Mouse (Mus musculus): ENCODE data around the gene Gstm7. TPM values are rescaled to one million over a fixed set of nuclear protein-coding genes. Genes with fewer than 3 reads are reported as not detected.
A peak's percentile ranks its signal among the peaks of the same experiment; 100 is the strongest.
"Not testable (repeated sequence)": the region's sequence is repeated elsewhere in the genome, so short reads cannot be mapped to it uniquely, and the experiment has no call there.

Gene Gstm7
- 10.3 and 15.8 TPM in 2 replicates for polyA plus RNA-seq (2012; ENCODE audit: insufficient read depth, insufficient read length, missing spikeins)

DNA sequence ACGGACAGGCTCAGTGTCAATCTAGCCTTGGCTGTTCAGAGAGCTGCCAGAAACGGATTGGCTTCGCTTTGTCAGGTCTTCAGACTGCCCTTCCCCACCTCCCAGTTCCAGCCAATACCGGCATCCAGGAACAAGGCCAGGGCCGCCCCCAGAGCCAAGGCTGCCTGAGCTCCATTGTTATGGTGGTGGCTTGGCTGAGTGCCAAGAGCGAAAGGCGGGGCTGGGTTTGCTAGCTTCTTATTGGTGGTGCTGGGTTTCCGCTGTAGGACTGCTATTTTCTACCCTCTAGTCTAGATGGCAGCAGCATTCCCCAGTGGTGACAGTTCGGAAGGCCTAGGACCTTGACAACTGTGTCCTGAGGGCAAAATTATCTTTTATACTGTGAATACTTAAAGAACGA lies at the start of gene Gstm7:
Gstm7 (minus strand) TSS at position 148 of the 400 bp plus-strand sequence.
- Histone ChIP-seq H3K4me1 (ENCODE audit: control insufficient read depth, insufficient read depth, insufficient read length, low read length) (no peaks in the 10 kb centered on the region), H3K4me3 (ENCODE audit: insufficient read depth, low read depth, low read length) (peak within 1 kb of the TSS; percentile 47), H3K27ac (replicated peaks; ENCODE audit: low read depth, low read length) (0 out of 2 replicates have a peak within 1 kb of the TSS, but pooled peaks have one; percentile 2)

GRCm38 (mm10) chr3:107981261-107981660 lies 49.6 kb upstream of the Gstm7 start:
- H3K27ac ChIP-seq (replicated peaks; ENCODE audit: low read depth, low read length), result no peak overlapping the region

GRCm38 (mm10) chr3:107977691-107978090 lies 46.1 kb upstream of the Gstm7 start:
- Histone ChIP-seq H3K4me3 (ENCODE audit: insufficient read depth, low read depth, low read length) (no peak overlapping the region), H3K27ac (replicated peaks; ENCODE audit: low read depth, low read length) (no peak overlapping the region), H3K4me1 (ENCODE audit: control insufficient read depth, insufficient read depth, insufficient read length, low read length) (no peaks in the 10 kb centered on the region)

More at GRCm38 (mm10) chr3:107981261-107981660, 49.6 kb upstream of the Gstm7 start:
- peaks cover 3% of the 10 kb centered on the region for H3K4me1 ChIP-seq (ENCODE audit: control insufficient read depth, insufficient read depth, insufficient read length, low read length)
- H3K4me3 ChIP-seq (ENCODE audit: insufficient read depth, low read depth, low read length), result no peak overlapping the region

DNA sequence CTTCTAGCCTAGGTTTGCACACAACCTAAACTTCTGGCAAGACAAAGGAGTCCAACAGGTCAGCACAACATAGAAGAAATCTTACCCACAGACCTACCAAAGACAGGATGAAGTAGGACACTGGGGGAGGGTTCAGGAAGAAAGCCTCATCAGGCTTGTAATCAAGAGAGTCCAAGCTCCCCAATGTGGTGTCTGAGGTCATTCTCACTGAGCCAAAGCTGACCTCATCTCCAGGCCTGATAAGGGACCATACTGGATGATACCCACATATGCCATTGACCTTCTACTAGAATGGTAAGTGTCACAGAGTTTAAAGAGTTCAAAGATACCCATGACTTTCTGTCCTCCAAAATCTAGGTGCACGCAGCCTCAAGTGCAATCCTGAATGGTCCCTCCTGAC lies 42.6 kb upstream of the Gstm7 start:
- no peak overlapping the region for H3K27ac ChIP-seq (replicated peaks; ENCODE audit: low read depth, low read length)
- no peaks in the 10 kb centered on the region for H3K4me1 ChIP-seq (ENCODE audit: control insufficient read depth, insufficient read depth, insufficient read length, low read length)
- no peak overlapping the region for H3K4me3 ChIP-seq (ENCODE audit: insufficient read depth, low read depth, low read length)

- H3K4me1 ChIP-seq (ENCODE audit: control insufficient read depth, insufficient read depth, insufficient read length, low read length), result no peaks in the 10 kb centered on the region
- no peak overlapping the region for H3K4me3 ChIP-seq (ENCODE audit: insufficient read depth, low read depth, low read length)
- no peak overlapping the region for H3K27ac ChIP-seq (replicated peaks; ENCODE audit: low read depth, low read length)
These were observed 40.5 kb upstream of the Gstm7 start for GRCm38 (mm10) chr3:107972070-107972469.

DNA sequence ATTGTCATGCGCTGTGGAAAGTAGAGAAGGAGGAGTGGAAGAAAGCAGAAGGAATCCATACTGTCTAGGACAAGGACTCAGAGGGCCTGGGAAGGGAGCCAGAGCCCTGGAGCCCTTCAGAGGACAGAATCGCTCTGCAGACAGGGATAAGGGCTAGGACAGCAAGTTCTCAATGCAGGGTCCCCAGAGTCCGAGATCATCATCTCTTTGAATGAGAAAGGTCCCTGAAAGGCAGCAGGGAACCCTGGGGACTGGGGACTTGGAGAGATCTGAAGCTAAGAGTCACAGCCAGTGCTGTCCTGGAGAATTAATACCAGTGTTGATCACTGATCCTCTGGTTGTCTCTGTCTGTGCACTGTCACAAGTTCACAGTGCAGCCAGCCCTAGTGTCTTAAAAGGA lies 39.5 kb upstream of the Gstm7 start:
- H3K27ac ChIP-seq (replicated peaks; ENCODE audit: low read depth, low read length); H3K4me3 ChIP-seq (ENCODE audit: insufficient read depth, low read depth, low read length); H3K4me1 ChIP-seq (ENCODE audit: control insufficient read depth, insufficient read depth, insufficient read length, low read length): not testable (repeated sequence)

DNA sequence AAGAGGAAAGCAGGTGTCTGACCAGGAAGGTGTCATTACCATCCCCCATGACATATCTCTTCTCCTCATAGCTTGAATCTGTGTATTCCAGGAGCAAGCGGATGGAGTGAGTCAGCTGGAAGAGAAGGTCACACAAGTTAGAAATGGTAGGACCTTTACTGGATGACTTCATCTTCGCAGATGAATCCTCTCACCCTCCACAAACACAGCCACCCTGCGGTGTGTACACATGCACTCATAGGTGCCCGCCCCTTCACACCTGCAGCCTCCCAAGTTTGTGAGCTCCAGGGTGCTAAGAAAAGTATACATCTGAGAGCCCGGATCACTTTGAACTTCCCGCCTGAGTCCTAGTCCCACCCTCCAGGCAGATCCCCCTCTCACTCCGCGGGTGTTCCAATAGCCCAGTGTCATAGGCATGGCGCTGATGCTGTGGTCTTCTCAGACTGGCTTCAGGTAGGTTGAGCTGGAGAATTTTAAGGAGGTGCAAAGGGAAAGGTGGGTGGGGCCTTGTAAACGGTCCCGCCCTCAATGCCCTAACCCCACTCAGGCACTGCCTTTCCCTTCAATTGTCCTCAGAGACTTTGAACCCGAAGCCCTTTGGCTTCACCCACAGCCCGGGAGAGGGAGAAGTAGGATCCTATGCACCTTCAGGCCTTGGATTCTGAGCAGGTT lies 37.2 kb upstream of the Gstm7 start, which contains the start of gene Gstm3:
Gstm3 (minus strand) TSS at position 560 of the 672 bp plus-strand sequence.
- H3K27ac ChIP-seq (replicated peaks; ENCODE audit: low read depth, low read length), result no peak within 1 kb of the TSS
- H3K4me3 ChIP-seq (ENCODE audit: insufficient read depth, low read depth, low read length), result no peak within 1 kb of the TSS
- peaks cover 8% of the 10 kb centered on the region for H3K4me1 ChIP-seq (ENCODE audit: control insufficient read depth, insufficient read depth, insufficient read length, low read length)

GRCm38 (mm10) chr3:107966631-107967030 lies 35.0 kb upstream of the Gstm7 start:
- H3K27ac ChIP-seq (replicated peaks; ENCODE audit: low read depth, low read length), result no peak overlapping the region
- peaks cover 8% of the 10 kb centered on the region for H3K4me1 ChIP-seq (ENCODE audit: control insufficient read depth, insufficient read depth, insufficient read length, low read length)
- no peak overlapping the region for H3K4me3 ChIP-seq (ENCODE audit: insufficient read depth, low read depth, low read length)

DNA sequence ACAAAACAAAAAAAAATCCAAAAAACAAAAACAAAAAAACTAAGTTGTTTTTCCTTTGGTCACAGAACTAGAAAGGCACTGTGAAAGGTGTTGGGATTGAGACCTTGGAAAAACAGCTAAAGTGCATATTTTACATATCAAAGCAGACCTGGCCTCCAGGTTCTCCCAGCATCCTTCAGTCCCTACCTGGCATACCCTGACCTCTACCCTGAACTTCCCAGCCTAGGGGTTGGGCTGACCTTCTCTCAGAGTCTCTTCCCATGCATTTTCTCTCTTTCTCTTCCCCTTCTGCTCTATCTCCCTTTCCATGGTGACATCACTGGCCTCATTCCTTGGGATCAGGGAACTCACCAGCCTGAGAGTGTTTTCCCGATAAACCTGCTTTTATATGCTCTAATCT lies 34.0 kb upstream of the Gstm7 start:
- no peak overlapping the region for H3K27ac ChIP-seq (replicated peaks; ENCODE audit: low read depth, low read length)
- H3K4me3 ChIP-seq (ENCODE audit: insufficient read depth, low read depth, low read length), result no peak overlapping the region
- peaks cover 8% of the 10 kb centered on the region for H3K4me1 ChIP-seq (ENCODE audit: control insufficient read depth, insufficient read depth, insufficient read length, low read length)

- Histone ChIP-seq H3K4me1 (ENCODE audit: control insufficient read depth, insufficient read depth, insufficient read length, low read length) (peaks cover 8% of the 10 kb centered on the region), H3K4me3 (ENCODE audit: insufficient read depth, low read depth, low read length) (no peak overlapping the region), H3K27ac (replicated peaks; ENCODE audit: low read depth, low read length) (0 out of 2 replicates have a peak overlapping the region, but pooled peaks have one; percentile 42)
These were observed 33.2 kb upstream of the Gstm7 start for GRCm38 (mm10) chr3:107964656-107965308.

- no peak overlapping the region for H3K27ac ChIP-seq (replicated peaks; ENCODE audit: low read depth, low read length)
- H3K4me3 ChIP-seq (ENCODE audit: insufficient read depth, low read depth, low read length), result no peak overlapping the region
- peaks cover 8% of the 10 kb centered on the region for H3K4me1 ChIP-seq (ENCODE audit: control insufficient read depth, insufficient read depth, insufficient read length, low read length)
These were observed 32.4 kb upstream of the Gstm7 start for GRCm38 (mm10) chr3:107964026-107964425.

GRCm38 (mm10) chr3:107955260-107955659 lies 23.6 kb upstream of the Gstm7 start:
- not testable (repeated sequence) for H3K27ac ChIP-seq (replicated peaks; ENCODE audit: low read depth, low read length); H3K4me3 ChIP-seq (ENCODE audit: insufficient read depth, low read depth, low read length); H3K4me1 ChIP-seq (ENCODE audit: control insufficient read depth, insufficient read depth, insufficient read length, low read length)

- no peak overlapping the region for H3K4me3 ChIP-seq (ENCODE audit: insufficient read depth, low read depth, low read length)
- H3K4me1 ChIP-seq (ENCODE audit: control insufficient read depth, insufficient read depth, insufficient read length, low read length), result no peaks in the 10 kb centered on the region
- no peak overlapping the region for H3K27ac ChIP-seq (replicated peaks; ENCODE audit: low read depth, low read length)
These were observed 22.3 kb upstream of the Gstm7 start for GRCm38 (mm10) chr3:107953906-107954305.

DNA sequence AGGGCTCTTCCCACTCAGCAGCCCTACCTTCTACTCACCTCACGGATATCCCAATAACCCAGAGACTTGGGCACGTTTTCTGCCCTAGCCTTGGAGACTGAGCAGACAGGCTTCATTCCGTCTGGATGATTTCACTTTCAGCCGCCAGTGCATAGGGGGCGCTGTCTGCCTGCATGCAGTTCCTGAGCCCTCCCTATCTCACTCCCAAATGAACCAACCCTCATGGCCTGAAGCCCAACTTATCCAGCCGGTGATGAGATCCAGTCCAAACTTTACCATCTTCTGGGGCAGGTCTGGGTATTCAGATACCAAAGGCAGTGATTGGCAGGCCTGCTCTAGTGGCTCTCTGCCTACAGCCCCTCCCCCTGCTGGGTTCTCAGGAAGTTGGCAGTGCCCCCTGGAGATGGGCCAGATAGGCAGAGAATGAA lies 21.7 kb upstream of the Gstm7 start:
- H3K27ac ChIP-seq (replicated peaks; ENCODE audit: low read depth, low read length), result no peak overlapping the region

DNA sequence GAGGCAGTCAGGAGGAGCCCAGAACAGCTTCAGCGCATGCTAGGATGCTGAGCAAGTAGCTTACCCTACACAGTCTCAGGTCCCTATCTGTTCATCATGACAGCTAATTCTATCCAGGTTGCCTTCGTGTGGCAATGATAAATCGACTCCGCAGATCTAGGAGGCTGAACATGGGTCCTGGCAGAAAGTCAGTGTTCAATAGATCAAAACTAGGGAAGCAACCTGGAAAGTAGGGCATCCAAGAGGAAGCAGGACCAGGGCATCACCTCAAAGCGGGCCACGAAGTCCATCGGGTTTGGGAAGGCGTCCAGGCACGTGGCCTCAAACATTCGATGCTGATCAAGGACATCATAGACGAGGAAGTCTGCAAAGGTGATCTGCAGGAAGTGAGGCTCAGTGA lies 18.9 kb upstream of the Gstm7 start:
- Histone ChIP-seq H3K4me3 (ENCODE audit: insufficient read depth, low read depth, low read length) (no peak overlapping the region), H3K4me1 (ENCODE audit: control insufficient read depth, insufficient read depth, insufficient read length, low read length) (no peaks in the 10 kb centered on the region), H3K27ac (replicated peaks; ENCODE audit: low read depth, low read length) (no peak overlapping the region)

More for the DNA sequence above, 21.7 kb upstream of the Gstm7 start:
- Histone ChIP-seq H3K4me1 (ENCODE audit: control insufficient read depth, insufficient read depth, insufficient read length, low read length) (no peaks in the 10 kb centered on the region), H3K4me3 (ENCODE audit: insufficient read depth, low read depth, low read length) (no peak overlapping the region)

DNA sequence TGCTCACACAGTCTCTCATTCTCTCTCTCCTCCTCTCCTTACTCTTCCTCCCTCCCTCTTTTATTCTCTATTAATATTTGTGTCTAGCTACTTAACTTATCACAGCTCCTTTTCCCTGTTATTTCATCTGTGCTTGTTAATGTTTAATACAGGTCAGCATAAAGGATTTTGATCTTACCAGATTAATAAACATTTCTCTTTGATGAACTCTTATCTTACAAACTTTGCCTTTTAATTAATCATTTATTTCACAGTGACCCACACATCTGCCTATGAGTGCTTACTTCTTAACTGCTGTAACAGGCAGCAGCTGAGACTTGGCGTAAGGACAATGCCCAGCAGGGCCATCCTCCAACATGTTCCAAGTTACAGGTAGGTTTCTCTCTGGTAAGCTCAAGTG lies 17.8 kb upstream of the Gstm7 start:
- H3K4me3 ChIP-seq (ENCODE audit: insufficient read depth, low read depth, low read length); H3K27ac ChIP-seq (replicated peaks; ENCODE audit: low read depth, low read length); H3K4me1 ChIP-seq (ENCODE audit: control insufficient read depth, insufficient read depth, insufficient read length, low read length): not testable (repeated sequence)

Data from brown adipose tissue, adult 24 weeks (tissue).